Mouse (Mus musculus) cerebellum, adult 2 months (tissue): ENCODE results near the gene Bik.

ENCODE experiments used
- CTCF ChIP-seq: fragments of 200-500 bp; IDR thresholded peaks from 2 replicates; pipeline ENCODE4 v1.5.1; 2011; ENCODE audit warnings: low read depth, mild to moderate bottlenecking, control low read depth, low read length, moderate library complexity, borderline replicate concordance; ENCODE audit not compliant: insufficient read depth
- POLR2A ChIP-seq: fragments of 200-500 bp; IDR thresholded peaks from 2 replicates; pipeline ENCODE4 v1.6.1; 2011; ENCODE audit warnings: low read length, control low read depth, borderline replicate concordance; ENCODE audit not compliant: insufficient read depth

DNA sequence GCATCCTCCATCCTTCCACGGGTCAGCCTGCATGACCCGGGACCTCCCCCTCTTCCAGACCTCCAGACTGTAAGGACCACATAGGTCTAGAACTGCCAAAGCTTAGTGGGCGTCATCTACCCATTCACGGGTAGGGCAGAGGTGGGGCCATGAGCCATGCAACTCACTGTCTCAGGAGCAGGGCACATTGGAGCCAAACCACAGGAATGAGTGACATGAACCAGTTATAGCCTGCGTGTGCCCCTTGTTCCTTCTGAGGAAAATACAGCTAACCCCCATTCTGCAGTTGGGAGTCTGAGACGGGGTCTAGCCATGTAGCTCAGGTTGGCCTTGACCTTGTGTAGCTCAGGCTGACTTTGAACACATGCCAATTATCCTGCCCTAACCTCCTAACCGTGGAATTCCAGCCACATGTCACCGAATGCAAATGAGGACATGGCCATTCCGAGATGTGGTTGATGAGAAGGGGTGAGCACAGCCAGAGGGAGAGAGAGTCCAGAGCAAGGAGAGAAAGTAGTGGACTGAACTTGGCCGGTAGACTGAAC, 45.4 kb upstream of the Bik start:
- TF ChIP-seq CTCF (no peak), POLR2A (no peak)
